Mouse (Mus musculus) C2C12 (cell line): ENCODE results near the gene Gata1. TPM values are rescaled to one million over a fixed set of nuclear protein-coding genes. Genes with fewer than 3 reads are reported as not detected.
"Not testable (repeated sequence)": the region's sequence is repeated elsewhere in the genome, so short reads cannot be mapped to it uniquely, and the experiment has no call there.

Source experiments
- H3K27me3 ChIP-seq: one replicate; pipeline ENCODE4 v1.6.1; 2011; ENCODE audit not compliant: control insufficient read depth, insufficient read depth, insufficient read length
- H3K36me3 ChIP-seq: one replicate; pipeline ENCODE4 v1.6.1; 2011; ENCODE audit not compliant: control insufficient read depth, insufficient read depth
- H3K4me3 ChIP-seq: one replicate; pipeline ENCODE4 v1.5.1; 2011; ENCODE audit warnings: mild to moderate bottlenecking, control low read depth; ENCODE audit not compliant: poor library complexity, insufficient read depth, severe bottlenecking
- H3K79me2 ChIP-seq: one replicate; pipeline ENCODE4 v1.6.1; 2011; ENCODE audit not compliant: control insufficient read depth, insufficient read depth
- H3K79me3 ChIP-seq: one replicate; pipeline ENCODE4 v1.6.1; 2011; ENCODE audit warnings: low read depth, control low read depth
- H3ac ChIP-seq: one replicate; pipeline ENCODE3; 2011; ENCODE audit warnings: low read depth; ENCODE audit not compliant: control insufficient read depth, insufficient read length
- CEBPB ChIP-seq: IDR thresholded peaks from one replicate; pipeline ENCODE4 v1.6.1; 2011; ENCODE audit warnings: low read depth, mild to moderate bottlenecking, control low read depth, moderate library complexity
- CTCF ChIP-seq: IDR thresholded peaks from one replicate; pipeline ENCODE4 v1.5.1; 2011; ENCODE audit not compliant: control insufficient read depth, insufficient read depth, insufficient read length
- FOSL1 ChIP-seq: IDR thresholded peaks from one replicate; pipeline ENCODE4 v1.8.0; 2011; ENCODE audit warnings: mild to moderate bottlenecking, low read length; ENCODE audit not compliant: poor library complexity, insufficient read depth, severe bottlenecking
- MAX ChIP-seq: IDR thresholded peaks from one replicate; pipeline ENCODE4 v1.6.1; 2011; ENCODE audit warnings: mild to moderate bottlenecking, control low read depth
- MYOD1 ChIP-seq: IDR thresholded peaks from one replicate; pipeline ENCODE4 v1.6.1; 2011; ENCODE audit warnings: low read depth; ENCODE audit not compliant: control insufficient read depth, insufficient read length
- MYOG ChIP-seq: IDR thresholded peaks from one replicate; pipeline ENCODE4 v1.6.1; 2011; ENCODE audit not compliant: control insufficient read depth, insufficient read length; ENCODE audit errors: extremely low read depth
- USF1 ChIP-seq: IDR thresholded peaks from one replicate; pipeline ENCODE4 v1.6.1; 2011; ENCODE audit warnings: low read depth, mild to moderate bottlenecking, control low read depth, moderate library complexity
- polyA plus RNA-seq: library from polyadenylated mRNA; unstranded; fragments of >200 nt; fragmentation: generic; extraction: Trizol; gene quantifications from one replicate; pipeline ENCODE4 v1.2.1, GENCODE M21; 2012; ENCODE audit warnings: missing spikeins

Gata1 gene
- polyA plus RNA-seq, 1 experiment = 0.02 TPM

DNA sequence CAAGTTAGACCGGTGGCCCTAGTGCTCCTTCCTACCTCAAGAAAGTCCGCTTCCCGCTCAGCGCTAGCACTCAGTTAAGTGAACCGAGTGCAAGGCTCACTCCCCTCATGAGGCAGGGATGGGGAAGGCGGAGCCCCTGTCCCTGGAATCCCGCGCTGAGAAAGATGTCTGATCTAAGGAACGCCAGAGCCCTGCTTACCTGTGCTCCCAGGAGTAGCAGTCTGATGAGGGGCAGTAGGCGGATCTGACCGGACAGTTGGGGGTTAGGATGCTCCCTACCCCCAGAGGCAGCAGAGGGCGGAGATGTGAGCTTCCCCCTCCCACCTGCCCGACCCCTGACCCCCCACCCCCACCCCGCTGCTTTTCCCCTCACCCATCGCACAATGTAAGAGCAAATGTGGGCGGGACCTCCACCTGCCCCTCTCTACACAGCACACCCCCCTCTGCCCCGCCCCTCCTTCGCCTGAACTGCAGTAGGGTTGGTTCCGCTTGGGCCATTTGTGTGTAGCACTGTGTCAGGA is 49.5 kb downstream of the Gata1 start, which contains the start of gene Eras:
Gene Eras, minus strand, starts transcription at position 338 of the 521 bp plus-strand sequence.
- Histone ChIP-seq H3K27me3 (peaks cover 14% of the 10 kb centered on the region), H3K4me3 (no peak within 1 kb of the TSS)

DNA sequence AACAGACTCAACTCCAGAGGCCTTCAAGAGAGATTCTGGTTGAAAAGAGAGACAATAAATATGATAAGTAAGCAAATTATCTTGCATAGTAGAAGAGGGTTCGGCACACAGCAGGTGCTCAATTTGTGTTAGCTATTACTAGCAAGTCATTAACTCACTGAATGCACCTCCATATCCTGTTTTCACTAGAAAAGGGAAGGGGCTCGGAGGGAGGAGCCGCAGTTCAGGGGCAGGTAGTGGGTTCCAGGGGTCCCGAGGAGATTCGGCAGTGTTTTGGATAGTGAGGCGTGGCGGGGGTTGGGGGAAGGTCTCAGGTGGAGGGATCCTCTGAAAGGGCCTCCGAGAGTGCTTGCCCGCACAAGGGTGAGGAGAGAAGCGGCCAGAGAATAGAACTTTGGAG is 50.8 kb downstream of the Gata1 start:
- Histone ChIP-seq H3K36me3 (no peaks in the 10 kb centered on the region), H3K79me2 (no peaks in the 10 kb centered on the region), H3K4me3 (no peak overlapping the region)

More for the DNA sequence above, 49.5 kb downstream of the Gata1 start, which contains the start of gene Eras:
- H3ac ChIP-seq = no peak within 1 kb of the TSS
- H3K79me2 ChIP-seq = no peaks in the 10 kb centered on the region
- H3K36me3 ChIP-seq = no peaks in the 10 kb centered on the region
- no peak for TF ChIP-seq MYOD1
- no peak for TF ChIP-seq CEBPB
- no peak for TF ChIP-seq CTCF
- TF ChIP-seq USF1 = no peak
- TF ChIP-seq MAX = no peak
- TF ChIP-seq MYOG = no peak
- TF ChIP-seq FOSL1 = no peak
- H3K79me3 ChIP-seq = no peaks in the 10 kb centered on the region

GRCm38 (mm10) chrX:7926266-7926665 is 51.6 kb downstream of the Gata1 start:
- Histone ChIP-seq H3K27me3 (peaks cover 31% of the 10 kb centered on the region), H3K79me2 (no peaks in the 10 kb centered on the region), H3K79me3 (no peaks in the 10 kb centered on the region), H3K36me3 (no peaks in the 10 kb centered on the region), H3ac (no peak overlapping the region), H3K4me3 (no peak overlapping the region)
- TF ChIP-seq MAX = no peak
- no peak for TF ChIP-seq CEBPB
- TF ChIP-seq USF1 = no peak
- no peak for TF ChIP-seq MYOD1
- TF ChIP-seq FOSL1 = no peak
- no peak for TF ChIP-seq MYOG
- no peak for TF ChIP-seq CTCF

More for the DNA sequence above, 50.8 kb downstream of the Gata1 start:
- H3K27me3 ChIP-seq = peaks cover 26% of the 10 kb centered on the region
- H3ac ChIP-seq = no peak overlapping the region
- no peaks in the 10 kb centered on the region for H3K79me3 ChIP-seq
- TF ChIP-seq USF1 (no peak), CEBPB (no peak), FOSL1 (no peak), MAX (no peak), CTCF (no peak), MYOG (no peak), MYOD1 (no peak)

GRCm38 (mm10) chrX:7922032-7922431 is 55.8 kb downstream of the Gata1 start:
- H3K27me3 ChIP-seq = peaks cover 33% of the 10 kb centered on the region
- no peaks in the 10 kb centered on the region for H3K79me3 ChIP-seq
- H3ac ChIP-seq = no peak overlapping the region
- no peaks in the 10 kb centered on the region for H3K36me3 ChIP-seq
- TF ChIP-seq MAX (no peak), USF1 (no peak), FOSL1 (no peak), MYOD1 (no peak), MYOG (no peak)
- no peaks in the 10 kb centered on the region for H3K79me2 ChIP-seq
- H3K4me3 ChIP-seq = no peak overlapping the region

- H3ac ChIP-seq = no peak within 1 kb of the TSS
- H3K36me3 ChIP-seq = no peaks in the 10 kb centered on the region
- no peaks in the 10 kb centered on the region for H3K79me3 ChIP-seq
- H3K4me3 ChIP-seq = no peak within 1 kb of the TSS
- peaks cover 28% of the 10 kb centered on the region for H3K27me3 ChIP-seq
- no peak for TF ChIP-seq FOSL1
- no peak for TF ChIP-seq MYOG
- no peak for TF ChIP-seq CTCF
- no peak for TF ChIP-seq MAX
- TF ChIP-seq CEBPB = no peak
- no peak for TF ChIP-seq USF1
- no peak for TF ChIP-seq MYOD1
- no peaks in the 10 kb centered on the region for H3K79me2 ChIP-seq
Measured at GRCm38 (mm10) chrX:7919601-7920383, 58.1 kb downstream of the Gata1 start, which contains the start of gene Pcsk1n. Gene Pcsk1n (plus strand): TSS chrX:7919822.

DNA sequence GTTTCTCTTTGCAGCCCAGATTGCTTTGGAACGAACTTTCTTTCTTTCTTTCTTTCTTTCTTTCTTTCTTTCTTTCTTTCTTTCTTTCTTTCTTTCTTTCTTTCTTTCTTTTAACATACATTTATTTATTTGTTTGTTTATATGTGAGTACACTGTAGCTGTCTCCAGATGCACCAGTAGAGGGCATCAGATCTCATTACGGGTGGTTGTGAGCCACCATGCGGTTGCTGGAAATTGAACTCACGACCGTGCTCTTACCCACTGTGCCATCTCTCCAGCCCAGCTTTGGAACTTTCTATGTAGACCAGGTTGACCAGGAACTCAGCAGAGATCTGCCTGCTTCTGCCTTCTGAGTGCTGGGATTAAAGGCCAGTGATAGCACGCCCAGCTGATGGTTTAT is 59.9 kb downstream of the Gata1 start:
- not testable (repeated sequence) for H3ac ChIP-seq, H3K79me2 ChIP-seq, H3K36me3 ChIP-seq, H3K4me3 ChIP-seq, H3K79me3 ChIP-seq
- H3K27me3 ChIP-seq = peaks cover 16% of the 10 kb centered on the region

- not testable (repeated sequence) for H3K79me2 ChIP-seq, H3K36me3 ChIP-seq, H3ac ChIP-seq, H3K27me3 ChIP-seq, H3K79me3 ChIP-seq, H3K4me3 ChIP-seq
Measured at GRCm38 (mm10) chrX:7915669-7916068, 62.2 kb downstream of the Gata1 start.
